Mouse (Mus musculus) kidney, postnatal 14 days (tissue): Measurements from ENCODE around the gene Frk.
"Not testable (repeated sequence)": the region's sequence is repeated elsewhere in the genome, so short reads cannot be mapped to it uniquely, and the experiment has no call there.

Experiments used
- DNase-seq: peaks from one replicate; pipeline ENCODE4 v3.0.0; 2022; ENCODE audit warnings: mixed read lengths

Gene Frk

GRCm38 (mm10) chr10:34618490-34618889 lies 135.3 kb downstream of the Frk start:
- no peak for DNase-seq

- DNase-seq = not testable (repeated sequence)
These were observed 137.3 kb downstream of the Frk start for GRCm38 (mm10) chr10:34620540-34620939.

DNA sequence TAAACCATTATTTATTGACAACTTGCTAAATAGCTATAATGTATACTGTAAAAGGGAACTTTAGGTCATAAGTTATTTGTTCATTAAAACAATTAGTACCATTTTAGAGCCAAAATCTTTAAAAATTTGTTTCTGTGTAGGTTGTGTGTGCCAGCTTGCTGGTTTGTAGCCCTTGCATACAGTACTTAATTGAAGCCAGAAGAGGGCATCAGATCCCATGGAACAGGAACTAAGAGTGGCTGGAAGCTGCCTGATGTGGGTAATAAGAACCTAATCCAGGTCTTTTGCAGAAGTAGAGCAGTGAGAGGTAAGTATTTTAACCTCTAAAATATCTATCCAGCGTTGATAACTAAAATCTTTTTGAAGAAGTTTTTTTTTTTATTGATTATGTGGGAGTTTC lies 155.0 kb downstream of the Frk start:
- DNase-seq = no peak
